Mouse (Mus musculus): ENCODE results near the gene Hoxc8. TPM values are rescaled to one million over a fixed set of nuclear protein-coding genes. Genes with fewer than 3 reads are reported as not detected.

Hoxc8 gene
- total and polyA plus RNA-seq, 3 experiments, result 0.31 to 1.7 TPM; not detected in 1

- TF ChIP-seq ZC3H11A (IDR thresholded peaks at IDR 0.05; ENCODE audit: low read depth, low read length) (no peak), POLR2AphosphoS2 (IDR thresholded peaks at IDR 0.05; ENCODE audit: low read length) (no peak), ZKSCAN1 (IDR thresholded peaks at IDR 0.05; ENCODE audit: low read depth, low read length) (no peak), MAFK (IDR thresholded peaks at IDR 0.05; ENCODE audit: borderline replicate concordance, low read depth, low read length) (no peak), TCF12 (IDR thresholded peaks at IDR 0.05; ENCODE audit: low read depth, low read length) (no peak; the same call in 1 of the 2 replicates), RCOR1 (IDR thresholded peaks at IDR 0.05; ENCODE audit: low read depth, low read length) (no peak), USF1 (IDR thresholded peaks at IDR 0.05; ENCODE audit: low read depth, low read length) (peak; percentile 75), GABPA (IDR thresholded peaks at IDR 0.05; ENCODE audit: low read depth, low read length) (no peak), HCFC1 (IDR thresholded peaks at IDR 0.05; ENCODE audit: low read depth, low read length) (no peak), NELFE (IDR thresholded peaks at IDR 0.05; ENCODE audit: low read depth, low read length) (no peak), EP300 (IDR thresholded peaks at IDR 0.05; ENCODE audit: low read depth in 1 of 2, low read length in 2 of 2) (no peak), JUND (IDR thresholded peaks at IDR 0.05; ENCODE audit: low read depth, low read length) (no peak), UBTF (IDR thresholded peaks at IDR 0.05; ENCODE audit: borderline replicate concordance, insufficient read depth, low read depth, low read length) (peak; percentile 88; the same call in 1 of the 2 replicates), MXI1 (IDR thresholded peaks at IDR 0.05; ENCODE audit: low read depth, low read length) (peak; percentile 9), KAT2A (conservative IDR thresholded peaks at IDR 0.05; ENCODE audit: low read depth, low read length) (no peak), GATA1 (IDR thresholded peaks at IDR 0.05; ENCODE audit: low read depth, low read length) (no peak)
Measured at GRCm38 (mm10) chr15:102997939-102998355, 7.5 kb downstream of the Hoxc8 start, which contains the start of gene Hoxc6 (continued).

- Histone ChIP-seq H3K36me3 (ENCODE audit: control insufficient read depth in 1 of 2, insufficient read depth in 2 of 2, low read length in 2 of 2) (peaks cover 0 to 31% of the 10 kb centered on the region in 2 experiments; a peak in 2 of 4 replicates), H3K9ac (ENCODE audit: control insufficient read depth, low read depth, low read length, poor library complexity, severe bottlenecking) (peak overlapping the region; percentile 98), H3K27me3 (ENCODE audit: control insufficient read depth in 1 of 2, insufficient read depth in 2 of 2, low read length in 2 of 2) (no peaks in the 10 kb centered on the region), H3K9me3 (replicated peaks; ENCODE audit: insufficient read depth, low read length) (no peaks in the 10 kb centered on the region), H3K27ac (ENCODE audit: control insufficient read depth, low read depth, low read length) (peak overlapping the region; percentile 99), H3K4me1 (ENCODE audit: control insufficient read depth in 1 of 2, insufficient read depth in 2 of 2, low read length in 2 of 2) (peaks cover 15 to 34% of the 10 kb centered on the region in 2 experiments), H3K79me2 (ENCODE audit: control insufficient read depth, insufficient read depth, low read length, poor library complexity) (peaks cover 24% of the 10 kb centered on the region), H3K4me3 (ENCODE audit: control insufficient read depth in 1 of 2, insufficient read depth in 1 of 2, low read depth in 2 of 2, low read length in 2 of 2) (peak overlapping the region; percentile 68)
- peak; percentile 97 for DNase-seq (ENCODE audit: low read depth, low spot score)
- TF ChIP-seq E2F4 (IDR thresholded peaks at IDR 0.05; ENCODE audit: borderline replicate concordance, low read depth, low read length) (peak; percentile 72), POLR2AphosphoS2 (IDR thresholded peaks at IDR 0.05; ENCODE audit: low read length) (peak; percentile 86; the same call in 1 of the 2 replicates), CHD1 (IDR thresholded peaks at IDR 0.05; ENCODE audit: low read depth, low read length) (peak; percentile 98), USF1 (IDR thresholded peaks at IDR 0.05; ENCODE audit: low read depth, low read length) (peak; percentile 47), MYB (IDR thresholded peaks at IDR 0.05; ENCODE audit: low read depth, low read length) (peak; percentile 85), GATA1 (IDR thresholded peaks at IDR 0.05; ENCODE audit: low read depth, low read length) (peak; percentile 88), MEF2A (IDR thresholded peaks at IDR 0.05; ENCODE audit: extremely low read depth, insufficient replicate concordance, low read depth, low read length, poor library complexity, severe bottlenecking) (peak; percentile 76; the same call in 1 of the 2 replicates), ELF1 (IDR thresholded peaks at IDR 0.05; ENCODE audit: low read depth, low read length) (peak; percentile 69), SMC3 (IDR thresholded peaks at IDR 0.05; ENCODE audit: low read depth, low read length) (no peak; the same call in 1 of the 2 replicates), MAZ (IDR thresholded peaks at IDR 0.05; ENCODE audit: low read depth, low read length) (peak; percentile 91), RCOR1 (IDR thresholded peaks at IDR 0.05; ENCODE audit: low read depth, low read length) (peak; percentile 88), TCF12 (IDR thresholded peaks at IDR 0.05; ENCODE audit: low read depth, low read length) (peak; percentile 87), BHLHE40 (IDR thresholded peaks at IDR 0.05; ENCODE audit: borderline replicate concordance, low read depth, low read length) (peak; percentile 56; the same call in 1 of the 2 replicates), TBP (IDR thresholded peaks at IDR 0.05; ENCODE audit: low read depth, low read length) (peak; percentile 97), MYC (IDR thresholded peaks at IDR 0.05; ENCODE audit: low read depth, low read length) (peak; percentile 52; the same call in 1 of the 2 replicates), TAL1 (IDR thresholded peaks at IDR 0.05; ENCODE audit: low read length) (peak; percentile 24; the same call in 1 of the 2 replicates), SIN3A (IDR thresholded peaks at IDR 0.05; ENCODE audit: low read length) (peak; percentile 89), UBTF (IDR thresholded peaks at IDR 0.05; ENCODE audit: borderline replicate concordance, insufficient read depth, low read depth, low read length) (no peak), MAX (IDR thresholded peaks at IDR 0.05; ENCODE audit: low read length) (peak; percentile 56; the same call in 1 of the 2 replicates), ZMIZ1 (IDR thresholded peaks at IDR 0.05; ENCODE audit: low read depth, low read length) (peak; percentile 97), HCFC1 (IDR thresholded peaks at IDR 0.05; ENCODE audit: low read depth, low read length) (peak; percentile 72), NRF1 (IDR thresholded peaks at IDR 0.05; ENCODE audit: insufficient read depth, low read depth, low read length, poor library complexity, severe bottlenecking) (0 out of 2 replicates have a peak, but pooled peaks have one; percentile 32), JUND (IDR thresholded peaks at IDR 0.05; ENCODE audit: low read depth, low read length) (peak; percentile 98)
Measured at GRCm38 (mm10) chr15:102998608-102999182, 8.3 kb downstream of the Hoxc8 start.
